Mouse (Mus musculus) 416B (cell line): ENCODE data around the gene Crygc.
"Not testable (repeated sequence)": the region's sequence is repeated elsewhere in the genome, so short reads cannot be mapped to it uniquely, and the experiment has no call there.

Source experiments
- DNase-seq: peaks from one replicate; pipeline ENCODE4 v3.0.0; 2011; ENCODE audit warnings: low read depth

Gene Crygc

DNA sequence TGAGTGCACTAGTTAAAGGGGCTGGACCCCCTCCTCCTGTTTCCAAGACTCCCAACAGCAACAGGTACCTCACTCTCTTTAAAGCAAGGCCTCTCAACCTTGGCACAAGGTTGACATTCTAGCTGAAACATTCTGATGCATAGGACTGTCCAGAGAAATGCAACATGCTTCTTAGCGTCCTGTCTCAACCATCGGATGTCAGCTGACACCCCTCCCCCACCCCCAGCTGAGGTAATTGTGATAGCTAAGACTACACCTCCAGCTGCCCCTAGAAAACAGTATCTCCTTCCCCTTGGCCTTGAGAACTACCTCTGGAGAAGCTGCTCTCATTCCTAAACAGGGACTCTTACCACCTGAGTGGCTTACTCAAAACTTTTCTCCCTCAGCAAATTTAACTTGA, 21.3 kb downstream of the Crygc start:
- DNase-seq = no peak

DNA sequence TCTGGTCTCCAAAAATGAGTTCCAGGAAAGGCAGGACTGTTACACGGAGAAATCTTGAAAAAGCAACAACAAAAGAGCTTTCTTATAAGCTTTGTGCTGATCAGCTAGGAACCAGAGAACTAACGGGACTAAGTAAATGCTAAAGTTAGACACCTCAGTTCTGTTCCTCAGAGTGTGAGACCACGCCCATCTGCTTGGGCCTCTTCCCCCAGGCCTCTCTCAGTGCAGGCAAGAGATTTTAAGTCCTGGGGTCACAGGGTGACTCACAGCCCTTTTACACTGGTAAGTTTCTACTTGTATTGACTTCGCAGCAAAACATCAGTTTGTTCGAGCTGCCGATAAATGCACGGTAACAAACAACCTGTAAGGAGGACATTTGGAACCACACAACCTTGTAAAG, 21.8 kb downstream of the Crygc start:
- DNase-seq = no peak

- DNase-seq = not testable (repeated sequence)
Observed at GRCm38 (mm10) chr1:65050952-65051351, 22.5 kb downstream of the Crygc start, which contains the start of gene Cryge. Cryge (minus strand) TSS chr1:65051149.

GRCm38 (mm10) chr1:65048781-65049180, 24.7 kb downstream of the Crygc start:
- DNase-seq = no peak

GRCm38 (mm10) chr1:65046401-65047109, 26.9 kb downstream of the Crygc start:
- peak; percentile 69 for DNase-seq

GRCm38 (mm10) chr1:65043433-65043832, 30.1 kb downstream of the Crygc start:
- DNase-seq = no peak

DNA sequence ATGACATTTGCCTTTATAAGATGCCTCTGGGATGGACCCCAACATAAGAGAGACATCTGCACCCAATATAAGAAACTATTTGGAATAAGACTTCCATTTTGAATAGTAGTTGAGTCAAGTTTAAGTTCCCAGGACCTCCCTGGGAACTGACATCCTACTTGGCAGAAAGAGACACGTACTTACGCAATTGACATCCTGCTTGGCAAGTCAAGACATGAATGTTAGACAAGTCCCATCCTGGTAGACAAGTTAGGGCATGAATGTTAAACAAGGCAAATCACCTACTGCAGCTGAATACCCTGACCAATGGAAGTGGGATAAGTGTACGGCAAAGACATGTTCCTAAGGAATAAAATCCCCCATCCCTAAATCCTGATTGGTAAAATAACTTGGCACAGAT, 31.7 kb downstream of the Crygc start:
- peak; percentile 60 for DNase-seq

DNA sequence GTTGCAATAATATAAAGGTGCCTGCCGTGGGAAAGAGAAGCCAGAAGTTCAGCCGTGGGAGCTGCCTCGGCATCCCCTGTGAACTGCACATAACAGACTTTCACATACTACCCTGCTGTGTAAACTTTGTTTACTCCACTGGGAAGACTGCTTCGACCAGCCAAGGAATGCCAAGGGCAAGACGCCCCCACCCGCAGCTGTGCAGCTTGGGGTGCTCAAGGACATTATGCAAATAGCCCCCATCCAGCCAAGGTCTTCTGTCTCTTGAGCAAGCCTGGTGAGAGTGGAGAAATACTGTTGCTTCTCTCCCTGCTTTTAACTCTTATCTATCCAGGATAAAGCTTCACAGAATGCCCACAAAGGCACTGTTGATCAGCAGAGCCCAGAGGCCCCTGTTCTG, 32.7 kb downstream of the Crygc start:
- DNase-seq = no peak

GRCm38 (mm10) chr1:65039679-65040078, 33.8 kb downstream of the Crygc start:
- DNase-seq = no peak

DNA sequence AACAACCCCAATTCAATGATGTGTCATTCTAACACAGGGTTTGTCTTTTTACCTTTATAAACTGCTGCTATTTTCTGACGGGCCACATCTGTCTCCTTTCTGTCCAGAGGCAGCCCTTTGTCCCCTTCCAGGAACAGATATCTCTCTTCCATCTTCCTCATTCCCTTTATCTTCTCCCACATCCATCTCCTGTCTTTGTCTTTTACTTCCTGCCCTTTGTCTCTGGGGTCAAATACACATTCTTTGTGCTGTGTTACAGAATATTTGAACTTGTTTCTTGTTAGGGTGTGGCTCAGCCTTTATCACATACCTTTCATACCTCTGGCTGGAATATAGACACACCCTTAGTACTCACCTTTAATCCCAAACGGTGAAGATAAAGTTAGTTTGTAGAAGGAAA, 35.9 kb downstream of the Crygc start:
- no peak for DNase-seq

DNA sequence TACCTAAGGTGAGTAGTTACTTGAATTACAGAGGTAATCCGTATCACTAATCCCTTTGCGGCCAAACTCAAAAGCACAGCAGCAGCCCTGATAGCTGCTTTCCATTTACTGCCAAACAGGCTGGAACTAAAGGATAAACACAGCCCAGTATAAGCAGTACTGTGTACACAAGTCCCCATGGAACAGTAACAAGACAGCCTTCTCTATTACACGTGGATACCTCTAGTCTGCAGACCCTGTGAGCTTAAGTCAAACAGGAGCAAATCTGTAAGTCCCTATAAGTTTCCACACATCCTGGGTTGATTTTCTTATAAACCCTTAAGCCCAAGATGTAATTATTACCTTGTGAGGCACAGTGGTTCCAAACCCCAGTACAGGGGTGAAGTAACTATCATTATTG, 38.0 kb downstream of the Crygc start:
- no peak for DNase-seq

- peak; percentile 53 for DNase-seq
Observed at GRCm38 (mm10) chr1:65032641-65033040, 40.8 kb downstream of the Crygc start, which contains the start of gene Akr1cl. Akr1cl (minus strand) TSS chr1:65032759.

DNA sequence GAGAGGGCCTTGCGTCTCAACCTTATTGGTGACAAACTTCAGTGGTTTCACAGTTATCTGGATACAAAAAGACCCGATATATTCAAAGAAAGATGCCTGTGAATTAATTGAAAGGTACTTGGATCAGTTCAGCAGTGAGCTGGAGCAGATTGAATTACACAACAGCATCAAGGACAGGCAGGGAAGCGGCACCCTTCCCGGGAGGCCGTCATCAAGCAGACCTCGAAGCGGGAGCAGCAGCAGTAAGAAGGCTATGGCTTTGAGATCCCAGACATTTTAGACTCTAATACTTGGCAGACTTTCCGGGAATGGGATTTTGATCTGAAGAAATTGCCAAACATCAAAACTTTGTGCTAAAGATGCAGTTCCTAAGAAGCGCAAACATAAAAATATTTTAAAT, 45.3 kb downstream of the Crygc start:
- DNase-seq = no peak
